Mouse (Mus musculus): Measurements from ENCODE around the gene Hoxa3. TPM values are rescaled to one million over a fixed set of nuclear protein-coding genes. Genes with fewer than 3 reads are reported as not detected.

Hoxa3 gene
- polyA plus RNA-seq, 1 experiment = 12.8 TPM

DNA sequence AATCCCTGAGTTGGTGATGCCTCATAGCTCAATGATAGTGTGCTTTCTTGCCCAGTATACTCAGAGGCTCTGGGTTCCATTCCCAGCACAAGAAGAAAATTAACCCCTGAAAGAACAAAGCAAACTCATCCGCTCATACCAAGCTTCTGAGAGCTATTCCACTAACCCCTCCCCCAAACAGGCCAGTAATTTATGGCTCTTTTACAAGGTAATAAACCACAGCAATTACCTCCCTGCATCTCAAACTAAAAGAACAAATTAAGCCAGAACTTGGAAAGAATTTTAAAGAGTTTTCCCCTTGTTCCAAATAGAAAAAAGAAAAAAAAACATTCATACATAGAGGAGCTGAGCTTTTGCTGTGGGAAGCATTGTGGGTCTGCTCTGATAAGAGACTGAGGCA is 30.3 kb downstream of the Hoxa3 start:
- H3K4me1 ChIP-seq (ENCODE audit: control insufficient read depth, insufficient read depth, low read length) = no peaks in the 10 kb centered on the region
- WGBS = 62% methylated on average over 1 of the region's 1 CpGs
- TF ChIP-seq POLR2A (IDR thresholded peaks at IDR 0.05; ENCODE audit: borderline replicate concordance, extremely low read depth, low read depth, low read length) (no peak), CTCF (IDR thresholded peaks at IDR 0.05; ENCODE audit: insufficient read depth, low read length) (no peak)

DNA sequence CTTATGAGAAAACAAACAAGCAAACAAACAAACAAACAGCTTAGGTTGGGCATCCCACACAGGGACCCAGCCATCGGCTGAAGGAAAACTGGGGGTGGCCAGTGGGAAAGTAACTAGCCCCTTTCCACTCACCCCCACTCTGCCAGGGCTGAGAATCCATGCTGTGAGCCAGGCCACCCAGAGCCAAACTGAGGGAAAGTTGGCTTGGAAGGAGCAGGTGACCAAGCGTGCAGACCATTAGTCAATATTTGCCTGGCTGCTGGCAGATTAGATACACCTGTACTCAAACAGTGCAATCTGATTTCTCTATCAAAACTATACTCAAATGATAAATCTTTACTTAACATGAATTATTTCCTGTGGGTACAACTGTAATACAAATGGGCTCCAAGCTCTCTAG is 31.1 kb downstream of the Hoxa3 start:
- H3K4me3 ChIP-seq (replicated peaks; ENCODE audit: extremely low read depth, low read depth, low read length) = no peak overlapping the region
- DNase-seq = no peak
- H3K4me1 ChIP-seq (ENCODE audit: control insufficient read depth, insufficient read depth, low read length) = no peaks in the 10 kb centered on the region
- TF ChIP-seq CTCF (IDR thresholded peaks at IDR 0.05; ENCODE audit: insufficient read depth, low read length) (no peak), POLR2A (IDR thresholded peaks at IDR 0.05; ENCODE audit: borderline replicate concordance, extremely low read depth, low read depth, low read length) (no peak)
- 57% methylated on average over 2 of the region's 2 CpGs for WGBS

More for the DNA sequence above, 30.3 kb downstream of the Hoxa3 start:
- DNase-seq = peak; percentile 0
- H3K4me3 ChIP-seq (replicated peaks; ENCODE audit: extremely low read depth, low read depth, low read length) = no peak overlapping the region

DNA sequence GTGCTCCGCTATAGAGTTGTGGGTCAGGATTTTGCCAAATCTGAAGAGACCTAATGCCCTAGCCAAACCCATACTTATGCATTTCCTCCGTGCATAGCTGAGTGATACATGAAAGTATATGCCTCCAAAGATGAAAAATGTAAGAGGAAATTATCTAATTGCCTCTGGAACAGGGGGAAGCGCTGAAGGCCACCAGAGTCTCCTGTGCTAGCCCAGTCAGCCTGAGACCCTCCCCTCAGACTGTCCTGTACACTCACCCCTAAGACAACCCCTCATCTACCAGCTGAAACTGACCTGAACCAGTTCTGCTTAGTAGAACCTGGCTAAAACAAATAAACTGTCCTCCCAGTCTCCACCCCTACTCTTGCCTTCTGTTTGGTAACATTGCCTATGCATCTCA is 32.4 kb downstream of the Hoxa3 start:
- Histone ChIP-seq H3K4me3 (replicated peaks; ENCODE audit: extremely low read depth, low read depth, low read length) (no peak overlapping the region), H3K4me1 (ENCODE audit: control insufficient read depth, insufficient read depth, low read length) (peaks cover 2% of the 10 kb centered on the region; the same call in 1 of the 2 replicates)
- 35% methylated on average over 3 of the region's 3 CpGs for WGBS
- TF ChIP-seq POLR2A (IDR thresholded peaks at IDR 0.05; ENCODE audit: borderline replicate concordance, extremely low read depth, low read depth, low read length) (no peak), CTCF (IDR thresholded peaks at IDR 0.05; ENCODE audit: insufficient read depth, low read length) (no peak)
- no peak for DNase-seq

DNA sequence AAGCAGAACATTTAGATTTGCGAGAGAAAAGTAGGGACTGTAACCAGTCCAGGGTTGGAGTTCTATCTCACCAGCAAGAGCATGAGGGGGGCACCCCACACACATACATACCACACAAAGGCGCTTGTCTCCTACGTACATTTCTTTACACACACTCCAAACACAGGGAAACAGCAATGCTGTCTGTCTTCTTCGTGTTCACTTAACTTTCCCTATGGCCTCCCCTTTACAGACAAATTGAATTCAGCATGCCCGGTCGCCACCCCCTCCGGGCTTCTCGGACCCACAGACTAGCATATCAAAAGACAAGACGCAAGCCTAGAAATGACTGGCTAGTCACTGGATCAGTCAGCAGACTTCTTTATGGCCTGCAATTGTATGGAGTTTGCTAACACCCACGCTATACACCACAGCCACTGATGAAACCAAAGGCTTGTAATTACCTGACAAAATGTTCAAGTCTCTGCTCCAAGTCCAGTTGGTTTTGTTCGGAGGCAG is 32.9 kb downstream of the Hoxa3 start:
- TF ChIP-seq POLR2A (IDR thresholded peaks at IDR 0.05; ENCODE audit: borderline replicate concordance, extremely low read depth, low read depth, low read length) (no peak), CTCF (IDR thresholded peaks at IDR 0.05; ENCODE audit: insufficient read depth, low read length) (no peak)
- Histone ChIP-seq H3K4me1 (ENCODE audit: control insufficient read depth, insufficient read depth, low read length) (peaks cover 2% of the 10 kb centered on the region; the same call in 1 of the 2 replicates), H3K4me3 (replicated peaks; ENCODE audit: extremely low read depth, low read depth, low read length) (peak overlapping the region; percentile 63)
- DNase-seq = no peak
- 32% methylated on average over 11 of the region's 11 CpGs for WGBS

DNA sequence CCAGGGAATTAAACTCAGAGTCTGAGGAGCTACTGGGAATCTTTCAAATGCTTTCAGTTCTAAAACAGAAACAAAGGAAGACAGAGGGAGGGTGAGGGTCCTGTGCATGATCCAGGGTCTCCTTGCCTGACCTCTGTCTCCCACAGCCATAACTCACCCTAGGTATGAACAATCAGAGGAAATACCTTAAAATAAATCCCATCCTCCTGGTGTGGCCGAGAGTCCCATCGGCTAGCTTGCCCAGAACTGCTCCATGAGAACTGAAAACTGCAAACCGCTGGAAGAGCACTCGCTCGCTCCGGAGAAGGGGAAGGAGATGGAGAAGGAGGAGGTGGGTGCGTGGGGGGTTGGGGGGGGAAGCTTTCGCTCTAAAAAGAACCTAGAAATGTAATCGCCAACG is 33.4 kb downstream of the Hoxa3 start:
- Histone ChIP-seq H3K4me3 (replicated peaks; ENCODE audit: extremely low read depth, low read depth, low read length) (peak overlapping the region; percentile 63), H3K4me1 (ENCODE audit: control insufficient read depth, insufficient read depth, low read length) (peaks cover 2% of the 10 kb centered on the region; the same call in 1 of the 2 replicates)
- 20% methylated on average over 10 of the region's 10 CpGs for WGBS
- peak; percentile 10 for DNase-seq
- no peak for TF ChIP-seq CTCF (IDR thresholded peaks at IDR 0.05; ENCODE audit: insufficient read depth, low read length)
- no peak for TF ChIP-seq POLR2A (IDR thresholded peaks at IDR 0.05; ENCODE audit: borderline replicate concordance, extremely low read depth, low read depth, low read length)

DNA sequence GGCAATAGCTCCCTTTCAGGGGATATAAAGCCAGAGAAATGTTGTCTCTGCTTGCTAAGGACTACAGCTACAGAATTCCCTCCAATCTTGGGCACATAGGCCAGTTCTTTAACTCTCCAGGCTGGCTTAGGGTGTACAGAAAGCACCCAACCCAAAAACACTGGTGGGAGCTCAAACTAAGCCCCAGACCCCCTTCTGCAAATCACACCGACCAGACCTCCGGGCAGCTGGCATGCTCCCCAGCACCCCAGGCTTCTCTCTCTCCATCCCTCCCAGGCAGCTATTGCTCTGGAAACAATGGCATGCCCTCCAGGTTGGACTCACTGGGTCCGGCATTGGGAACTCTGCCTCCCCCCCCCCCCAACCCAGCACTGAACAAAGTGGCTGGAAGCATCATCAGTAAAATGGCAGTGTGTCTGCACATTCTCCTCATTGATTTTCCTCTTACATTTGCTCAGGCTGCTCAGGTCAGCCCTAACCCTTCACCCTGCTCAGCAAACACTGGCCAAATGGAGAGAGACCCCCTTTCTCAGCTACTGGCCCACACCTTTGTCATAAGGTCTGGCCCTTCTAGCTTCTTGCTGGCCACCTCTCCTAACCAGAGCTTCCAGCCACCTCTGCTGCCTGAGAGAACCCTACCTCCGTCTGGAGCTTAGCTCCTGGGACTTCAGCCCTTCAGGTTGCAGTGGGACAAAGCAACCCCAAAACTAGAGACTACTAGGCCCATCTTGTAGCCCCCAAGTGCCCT is 34.0 kb downstream of the Hoxa3 start:
- peaks cover 2% of the 10 kb centered on the region; the same call in 1 of the 2 replicates for H3K4me1 ChIP-seq (ENCODE audit: control insufficient read depth, insufficient read depth, low read length)
- TF ChIP-seq CTCF (IDR thresholded peaks at IDR 0.05; ENCODE audit: insufficient read depth, low read length) = no peak
- TF ChIP-seq POLR2A (IDR thresholded peaks at IDR 0.05; ENCODE audit: borderline replicate concordance, extremely low read depth, low read depth, low read length) = no peak
- peak; percentile 25 for DNase-seq
- WGBS = 21% methylated on average over 4 of the region's 4 CpGs
- H3K4me3 ChIP-seq (replicated peaks; ENCODE audit: extremely low read depth, low read depth, low read length) = peak overlapping the region; percentile 63

DNA sequence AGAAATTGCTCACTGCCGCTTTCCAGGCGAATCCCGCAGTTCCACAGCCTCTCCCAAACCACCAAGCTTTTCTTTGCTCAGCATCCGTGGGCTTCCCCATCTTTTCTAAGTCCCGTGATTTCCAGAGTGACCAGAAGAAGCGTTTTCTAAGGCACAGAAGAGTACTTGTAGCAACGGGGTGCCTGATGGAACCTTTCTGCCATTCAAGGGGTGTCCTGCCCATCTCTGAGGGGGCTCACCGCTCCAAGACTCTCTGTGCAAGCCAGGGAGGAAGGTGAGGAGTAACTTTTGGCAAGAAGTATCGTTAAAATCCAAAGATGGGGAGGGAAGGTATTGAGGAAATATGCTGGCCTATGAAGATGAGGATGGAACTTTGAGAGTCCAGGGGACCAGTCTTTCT is 35.3 kb downstream of the Hoxa3 start:
- peaks cover 2% of the 10 kb centered on the region; the same call in 1 of the 2 replicates for H3K4me1 ChIP-seq (ENCODE audit: control insufficient read depth, insufficient read depth, low read length)
- DNase-seq = peak; percentile 13
- TF ChIP-seq POLR2A (IDR thresholded peaks at IDR 0.05; ENCODE audit: borderline replicate concordance, extremely low read depth, low read depth, low read length) (no peak), CTCF (IDR thresholded peaks at IDR 0.05; ENCODE audit: insufficient read depth, low read length) (no peak)
- 23% methylated on average over 9 of the region's 9 CpGs for WGBS
- peak overlapping the region; percentile 58 for H3K4me3 ChIP-seq (replicated peaks; ENCODE audit: extremely low read depth, low read depth, low read length)

DNA sequence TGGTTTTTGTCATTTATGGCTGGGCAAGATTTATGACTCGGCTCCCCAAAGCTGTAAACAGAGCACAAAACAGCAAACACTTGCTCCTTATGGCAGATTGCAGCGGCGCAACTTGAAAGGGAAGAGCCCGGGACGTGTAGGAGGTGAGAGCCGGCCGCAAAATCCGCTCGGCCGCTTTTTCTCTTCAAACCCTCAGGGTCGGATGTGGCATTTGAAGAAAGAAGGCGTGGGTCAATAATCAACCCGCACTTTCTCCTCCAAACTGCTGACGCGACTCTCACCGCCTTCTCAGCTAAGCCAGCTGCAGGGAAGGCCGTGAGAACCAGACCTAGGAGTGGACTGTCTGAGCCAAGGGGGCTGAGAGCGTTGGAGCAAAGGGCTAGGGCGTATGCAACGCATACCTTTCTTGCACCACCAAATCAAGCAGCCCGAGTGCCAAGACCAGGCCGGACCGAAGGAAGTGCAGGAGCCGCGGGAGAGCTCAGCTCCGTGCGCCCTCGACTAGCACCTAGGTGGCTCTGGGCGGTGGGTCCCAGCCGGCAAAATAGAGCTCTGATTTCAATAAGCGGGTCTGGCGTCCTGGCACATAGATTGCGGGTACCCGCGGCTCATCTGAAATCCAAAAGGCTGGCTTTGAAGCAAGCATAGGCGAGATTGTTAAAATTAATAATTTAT is 35.9 kb downstream of the Hoxa3 start, which contains the start of gene 5730596B20Rik:
Gene 5730596B20Rik, plus strand, starts transcription at position 438 of the 675 bp plus-strand sequence.
- peaks cover 4% of the 10 kb centered on the region; the same call in 1 of the 2 replicates for H3K4me1 ChIP-seq (ENCODE audit: control insufficient read depth, insufficient read depth, low read length)
- WGBS = 16% methylated on average over 36 of the region's 36 CpGs
- no peak for DNase-seq
- peak within 1 kb of the TSS; percentile 60 for H3K4me3 ChIP-seq (replicated peaks; ENCODE audit: extremely low read depth, low read depth, low read length)
- TF ChIP-seq POLR2A (IDR thresholded peaks at IDR 0.05; ENCODE audit: borderline replicate concordance, extremely low read depth, low read depth, low read length) = peak; percentile 20; the same call in 1 of the 2 replicates
- TF ChIP-seq CTCF (IDR thresholded peaks at IDR 0.05; ENCODE audit: insufficient read depth, low read length) = no peak

DNA sequence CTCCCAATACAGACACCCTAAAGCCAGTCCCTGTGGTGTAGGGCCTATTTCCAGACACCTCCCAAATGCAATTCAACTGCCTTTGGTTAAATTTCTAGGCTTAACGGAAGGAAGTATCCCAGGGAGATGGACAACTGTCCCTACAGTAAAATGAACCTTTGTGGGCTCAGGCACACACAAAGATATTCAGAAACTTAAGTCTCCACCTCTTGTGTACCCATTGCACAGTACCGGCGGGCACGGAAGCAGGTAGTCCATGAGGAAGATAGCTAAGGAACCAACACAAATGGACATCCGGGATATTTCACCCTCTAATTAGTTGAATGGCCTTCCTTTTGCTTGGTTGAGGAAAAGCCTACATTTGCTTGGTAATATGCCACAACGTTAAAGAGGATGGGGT is 36.7 kb downstream of the Hoxa3 start:
- WGBS = 14% methylated on average over 6 of the region's 6 CpGs
- TF ChIP-seq POLR2A (IDR thresholded peaks at IDR 0.05; ENCODE audit: borderline replicate concordance, extremely low read depth, low read depth, low read length) (no peak), CTCF (IDR thresholded peaks at IDR 0.05; ENCODE audit: insufficient read depth, low read length) (no peak)
- Histone ChIP-seq H3K4me1 (ENCODE audit: control insufficient read depth, insufficient read depth, low read length) (peaks cover 4% of the 10 kb centered on the region; the same call in 1 of the 2 replicates), H3K4me3 (replicated peaks; ENCODE audit: extremely low read depth, low read depth, low read length) (peak overlapping the region; percentile 60)
- no peak for DNase-seq

Data from lung, adult 2 months (tissue).